Mouse (Mus musculus): ENCODE data around the gene N4bp2. TPM values are rescaled to one million over a fixed set of nuclear protein-coding genes. Genes with fewer than 3 reads are reported as not detected.
A peak's percentile ranks its signal among the peaks of the same experiment; 100 is the strongest.

N4bp2 gene
- polyA plus RNA-seq, 1 experiment, result 11.2 TPM

GRCm38 (mm10) chr5:65846534-65846933, 83.2 kb downstream of the N4bp2 start:
- H3K27ac ChIP-seq (ENCODE audit: control insufficient read depth, insufficient read depth, low read depth, low read length, poor library complexity), result no peak overlapping the region
- H3K4me1 ChIP-seq (ENCODE audit: control insufficient read depth, insufficient read depth, low read length), result no peaks in the 10 kb centered on the region; the same call in none of the 2 replicates
- 44% methylated on average over 8 of the region's 8 CpGs for whole genome bisulfite sequencing
- no peak for TF ChIP-seq POLR2A (IDR thresholded peaks at IDR 0.05; ENCODE audit: borderline replicate concordance, control insufficient read depth, low read depth, low read length)
- no peak for TF ChIP-seq CTCF (IDR thresholded peaks at IDR 0.05; ENCODE audit: control insufficient read depth, insufficient read depth, low read length)
- no peak overlapping the region for H3K4me3 ChIP-seq (replicated peaks; ENCODE audit: control insufficient read depth, low read depth, low read length)

DNA sequence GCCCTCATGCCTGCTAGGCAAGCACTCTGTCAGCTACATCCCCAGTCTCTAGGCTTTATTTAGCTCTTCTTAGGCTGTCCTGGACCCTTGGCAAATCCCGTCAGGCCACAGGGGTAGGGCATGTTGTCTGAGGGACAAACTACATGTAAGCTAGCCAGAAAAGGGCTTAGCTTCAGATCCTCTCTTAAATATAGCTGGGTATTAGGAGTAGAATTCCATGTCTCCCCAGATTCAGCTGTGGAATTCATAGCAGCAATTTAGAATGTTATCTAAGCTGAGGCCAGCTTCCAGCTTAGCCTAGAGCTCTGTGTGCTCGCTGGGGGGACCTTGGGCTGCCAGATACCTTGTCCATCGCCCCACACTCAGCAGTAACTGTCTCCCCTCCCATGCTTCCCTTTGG, 83.6 kb downstream of the N4bp2 start:
- no peaks in the 10 kb centered on the region; the same call in none of the 2 replicates for H3K4me1 ChIP-seq (ENCODE audit: control insufficient read depth, insufficient read depth, low read length)
- TF ChIP-seq CTCF (IDR thresholded peaks at IDR 0.05; ENCODE audit: control insufficient read depth, insufficient read depth, low read length) (no peak), POLR2A (IDR thresholded peaks at IDR 0.05; ENCODE audit: borderline replicate concordance, control insufficient read depth, low read depth, low read length) (no peak)
- no peak overlapping the region for H3K27ac ChIP-seq (ENCODE audit: control insufficient read depth, insufficient read depth, low read depth, low read length, poor library complexity)
- H3K4me3 ChIP-seq (replicated peaks; ENCODE audit: control insufficient read depth, low read depth, low read length), result no peak overlapping the region
- WGBS, result 86% methylated on average over 3 of the region's 3 CpGs

- Histone ChIP-seq H3K4me3 (replicated peaks; ENCODE audit: control insufficient read depth, low read depth, low read length) (no peak overlapping the region), H3K27ac (ENCODE audit: control insufficient read depth, insufficient read depth, low read depth, low read length, poor library complexity) (no peak overlapping the region), H3K4me1 (ENCODE audit: control insufficient read depth, insufficient read depth, low read length) (no peaks in the 10 kb centered on the region; the same call in 1 of the 2 replicates)
- no peak for TF ChIP-seq CTCF (IDR thresholded peaks at IDR 0.05; ENCODE audit: control insufficient read depth, insufficient read depth, low read length)
- 91% methylated on average over 7 of the region's 7 CpGs for WGBS
Observed at GRCm38 (mm10) chr5:65847656-65848055, 84.3 kb downstream of the N4bp2 start.

- Histone ChIP-seq H3K4me1 (ENCODE audit: control insufficient read depth, insufficient read depth, low read length) (no peaks in the 10 kb centered on the region; the same call in 1 of the 2 replicates), H3K4me3 (replicated peaks; ENCODE audit: control insufficient read depth, low read depth, low read length) (no peak overlapping the region), H3K27ac (ENCODE audit: control insufficient read depth, insufficient read depth, low read depth, low read length, poor library complexity) (peak overlapping the region; percentile 64)
- TF ChIP-seq POLR2A (IDR thresholded peaks at IDR 0.05; ENCODE audit: borderline replicate concordance, control insufficient read depth, low read depth, low read length) (no peak), CTCF (IDR thresholded peaks at IDR 0.05; ENCODE audit: control insufficient read depth, insufficient read depth, low read length) (no peak)
- WGBS, result 23% methylated on average over 11 of the region's 11 CpGs
Observed at GRCm38 (mm10) chr5:65850765-65851164, 87.4 kb downstream of the N4bp2 start.

GRCm38 (mm10) chr5:65854786-65855191, 91.5 kb downstream of the N4bp2 start:
- Histone ChIP-seq H3K4me1 (ENCODE audit: control insufficient read depth, insufficient read depth, low read length) (peaks cover 1% of the 10 kb centered on the region), H3K27ac (ENCODE audit: control insufficient read depth, insufficient read depth, low read depth, low read length, poor library complexity) (peak overlapping the region; percentile 64; the same call in 1 of the 2 replicates), H3K4me3 (replicated peaks; ENCODE audit: control insufficient read depth, low read depth, low read length) (no peak overlapping the region)
- WGBS, result 77% methylated on average over 8 of the region's 8 CpGs
- TF ChIP-seq POLR2A (IDR thresholded peaks at IDR 0.05; ENCODE audit: borderline replicate concordance, control insufficient read depth, low read depth, low read length) (no peak), CTCF (IDR thresholded peaks at IDR 0.05; ENCODE audit: control insufficient read depth, insufficient read depth, low read length) (no peak)

DNA sequence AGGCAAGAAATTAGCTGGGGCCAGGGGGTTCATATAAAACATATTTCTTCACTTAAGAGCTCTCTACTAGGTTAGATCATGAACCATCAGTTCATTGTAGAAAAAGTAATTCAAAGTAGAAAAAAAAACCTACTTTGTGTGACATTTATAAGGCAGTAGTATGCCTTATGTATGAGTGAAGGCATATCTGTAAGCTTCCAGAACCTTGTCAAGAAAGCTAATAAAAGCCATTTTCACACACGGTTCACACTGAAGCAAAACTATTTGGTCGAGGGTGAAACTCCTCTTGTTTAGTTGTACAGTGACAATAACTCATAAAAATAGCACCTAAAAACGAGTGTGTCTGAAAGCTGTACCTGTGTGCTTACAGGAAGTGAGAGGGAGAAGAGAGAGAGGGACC, 92.2 kb downstream of the N4bp2 start:
- TF ChIP-seq POLR2A (IDR thresholded peaks at IDR 0.05; ENCODE audit: borderline replicate concordance, control insufficient read depth, low read depth, low read length) (no peak), CTCF (IDR thresholded peaks at IDR 0.05; ENCODE audit: control insufficient read depth, insufficient read depth, low read length) (no peak)
- Histone ChIP-seq H3K27ac (ENCODE audit: control insufficient read depth, insufficient read depth, low read depth, low read length, poor library complexity) (no peak overlapping the region), H3K4me1 (ENCODE audit: control insufficient read depth, insufficient read depth, low read length) (peaks cover 1% of the 10 kb centered on the region), H3K4me3 (replicated peaks; ENCODE audit: control insufficient read depth, low read depth, low read length) (no peak overlapping the region)
- WGBS, result 52% methylated on average over 3 of the region's 3 CpGs

GRCm38 (mm10) chr5:65856591-65857411, 93.5 kb downstream of the N4bp2 start:
- peaks cover 5% of the 10 kb centered on the region for H3K4me1 ChIP-seq (ENCODE audit: control insufficient read depth, insufficient read depth, low read length)
- H3K4me3 ChIP-seq (replicated peaks; ENCODE audit: control insufficient read depth, low read depth, low read length), result no peak overlapping the region
- no peak for TF ChIP-seq CTCF (IDR thresholded peaks at IDR 0.05; ENCODE audit: control insufficient read depth, insufficient read depth, low read length)
- TF ChIP-seq POLR2A (IDR thresholded peaks at IDR 0.05; ENCODE audit: borderline replicate concordance, control insufficient read depth, low read depth, low read length), result no peak
- 57% methylated on average over 16 of the region's 17 CpGs for WGBS
- no peak overlapping the region for H3K27ac ChIP-seq (ENCODE audit: control insufficient read depth, insufficient read depth, low read depth, low read length, poor library complexity)

GRCm38 (mm10) chr5:65857935-65858334, 94.6 kb downstream of the N4bp2 start:
- WGBS, result 66% methylated on average over 12 of the region's 12 CpGs
- no peak overlapping the region for H3K4me3 ChIP-seq (replicated peaks; ENCODE audit: control insufficient read depth, low read depth, low read length)
- TF ChIP-seq POLR2A (IDR thresholded peaks at IDR 0.05; ENCODE audit: borderline replicate concordance, control insufficient read depth, low read depth, low read length) (no peak), CTCF (IDR thresholded peaks at IDR 0.05; ENCODE audit: control insufficient read depth, insufficient read depth, low read length) (no peak)
- peaks cover 5% of the 10 kb centered on the region for H3K4me1 ChIP-seq (ENCODE audit: control insufficient read depth, insufficient read depth, low read length)
- H3K27ac ChIP-seq (ENCODE audit: control insufficient read depth, insufficient read depth, low read depth, low read length, poor library complexity), result peak overlapping the region; percentile 52; the same call in 1 of the 2 replicates

Data from bone marrow, adult 2 months (tissue).